In the genomic region with DNA sequence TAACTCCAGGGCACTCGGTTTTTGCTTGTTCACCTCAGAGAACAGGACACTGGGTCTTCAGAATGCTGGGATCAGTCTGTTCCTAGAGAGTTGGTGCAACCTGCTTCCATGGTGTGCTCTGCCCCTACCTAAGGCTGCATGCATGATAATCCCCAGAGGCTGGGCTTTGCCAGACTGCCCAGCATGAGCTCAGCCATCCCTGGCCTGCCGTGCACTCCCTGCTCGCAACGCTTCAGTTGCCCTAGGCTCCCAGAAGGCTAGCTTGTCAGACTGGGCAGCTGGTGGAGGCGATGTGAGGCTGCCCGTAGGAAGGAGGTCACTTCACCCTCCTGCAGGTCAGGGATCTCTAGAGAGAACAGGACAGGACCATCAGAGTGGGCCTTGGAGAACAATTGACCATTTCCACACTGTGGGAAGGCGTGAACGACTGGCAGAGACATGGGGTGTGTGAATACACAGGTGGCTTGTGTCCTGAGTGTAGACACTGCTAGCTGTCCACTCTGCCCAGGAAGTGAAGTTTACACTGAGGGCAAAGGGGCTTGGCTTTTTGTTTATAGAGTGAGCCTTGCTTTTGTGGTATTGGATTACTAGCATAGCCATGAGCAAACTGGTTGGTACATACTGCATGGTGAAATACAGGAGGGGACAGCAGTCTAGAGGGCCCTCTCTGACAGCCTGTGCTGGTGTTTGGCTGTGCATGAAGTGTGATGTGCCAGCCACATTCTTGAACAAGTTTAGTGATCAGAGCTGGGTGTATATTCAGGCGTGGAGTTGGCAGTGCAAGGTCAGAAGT, we compare ENCODE assay signal across 13 mouse cellular contexts. TPM values are rescaled to one million over a fixed set of nuclear protein-coding genes. Genes with fewer than 3 reads are reported as not detected.
DNase-seq lines count a peak whose midpoint lies in the region; ATAC-seq and TF ChIP-seq lines count a peak whose summit lies in the region.
"Had no signal": no experiment of that assay in that cellular context is flagged by ENCODE, and none has a peak within 500 bp of the region (broad histone marks: within the 10 kb centered on the region; RNA-seq: fewer than 3 reads in every experiment).

No protein-coding gene starts in this region.

- H3K9me3 ChIP-seq in heart, embryonic 16.5 days (replicated peaks; ENCODE audit: control insufficient read depth, low read length), result no peaks in the 10 kb centered on the region
- no peaks in the 10 kb centered on the region for H3K9me3 ChIP-seq in G1E (replicated peaks)
- H3K9me3 ChIP-seq in MEL (replicated peaks; ENCODE audit: insufficient read depth, low read length), result no peaks in the 10 kb centered on the region
- H3K9me3 ChIP-seq in forebrain, embryonic 13.5 days (replicated peaks), result no peaks in the 10 kb centered on the region
- H3K9me3 ChIP-seq: limb, embryonic 15.5 days had no signal

- no peak for DNase-seq in heart, postnatal 4 days
- no peak for DNase-seq in G1E (ENCODE audit: low spot score)
- DNase-seq in MEL (ENCODE audit: low read depth, low spot score), result no peak
- peak; percentile 68 to 81 for DNase-seq in kidney, postnatal 4 days
- no peak for DNase-seq in embryo, embryonic 9.5 days (ENCODE audit: extremely low spot score)
- DNase-seq in adrenal gland, adult 2 months, result no peak
- DNase-seq: embryo, embryonic 11 days; thymus, postnatal 25 days had no signal

- peaks cover 67% of the 10 kb centered on the region for H3K79me2 ChIP-seq in MEL (ENCODE audit: control insufficient read depth, insufficient read depth, low read length, poor library complexity)

- no peak overlapping the region for H3K4me2 ChIP-seq in heart, embryonic 16.5 days (ENCODE audit: low read depth, low read length)
- H3K4me2 ChIP-seq in forebrain, embryonic 13.5 days, result no peak overlapping the region
- H3K4me2 ChIP-seq: hindbrain, embryonic 14.5 days; limb, embryonic 15.5 days had no signal

- H3K4me1 ChIP-seq in heart, embryonic 16.5 days (ENCODE audit: control insufficient read depth, insufficient read depth, low read length), result peaks cover 59% of the 10 kb centered on the region
- H3K4me1 ChIP-seq in G1E (ENCODE audit: insufficient read depth, low read depth, low read length) (peaks cover 97% of the 10 kb centered on the region), MEL (ENCODE audit: control insufficient read depth in 1 of 2, insufficient read depth in 2 of 2, low read length in 2 of 2) (peaks cover 20 to 59% of the 10 kb centered on the region in 2 experiments; a peak in 3 of 4 replicates)
- no peaks in the 10 kb centered on the region for H3K4me1 ChIP-seq in forebrain, embryonic 13.5 days

- no peak for TF ChIP-seq POLR2A in MEL (IDR thresholded peaks at IDR 0.05; ENCODE audit: control insufficient read depth in 1 of 2, insufficient read depth in 1 of 2, low read depth in 1 of 2, low read length in 2 of 2, poor library complexity in 1 of 2)

- no peak overlapping the region for H3K9ac ChIP-seq in heart, embryonic 16.5 days (ENCODE audit: low read length)
- H3K9ac ChIP-seq in MEL (ENCODE audit: control insufficient read depth, low read depth, low read length, poor library complexity, severe bottlenecking), result peak overlapping the region; percentile 92
- no peak overlapping the region for H3K9ac ChIP-seq in forebrain, embryonic 13.5 days
- H3K9ac ChIP-seq: hindbrain, embryonic 14.5 days; limb, embryonic 15.5 days had no signal

- 0 out of 2 replicates have a peak overlapping the region, but pooled peaks have one; percentile 5 for H3K27ac ChIP-seq in heart, embryonic 16.5 days (ENCODE audit: low read length)
- H3K27ac ChIP-seq in MEL (ENCODE audit: control insufficient read depth, low read depth, low read length), result peak overlapping the region; percentile 98
- no peak overlapping the region for H3K27ac ChIP-seq in forebrain, embryonic 13.5 days
- H3K27ac ChIP-seq: hindbrain, embryonic 14.5 days; limb, embryonic 15.5 days had no signal

- no peak for TF ChIP-seq RAD21 in MEL (IDR thresholded peaks at IDR 0.05; ENCODE audit: low read depth, low read length)

- TF ChIP-seq CTCF in G1E (IDR thresholded peaks at IDR 0.05; ENCODE audit: low read depth, low read length) (no peak), MEL (IDR thresholded peaks at IDR 0.05 in 2 of 3, conservative IDR thresholded peaks at IDR 0.05 in 1 of 3; ENCODE audit: control insufficient read depth in 1 of 3, insufficient read depth in 1 of 3, low read depth in 2 of 3, low read length in 3 of 3, poor library complexity in 1 of 3, severe bottlenecking in 1 of 3) (no peak)

- WGBS in heart, embryonic 16.5 days, result 60% methylated on average over 9 of the region's 9 CpGs
- 46% methylated on average over 9 of the region's 9 CpGs for WGBS in forebrain, embryonic 13.5 days

- no peaks in the 10 kb centered on the region for H3K27me3 ChIP-seq in heart, embryonic 16.5 days (ENCODE audit: control insufficient read depth, insufficient read depth, low read length)
- H3K27me3 ChIP-seq in G1E (ENCODE audit: insufficient read depth, low read length), result no peaks in the 10 kb centered on the region
- H3K27me3 ChIP-seq in MEL (ENCODE audit: control insufficient read depth in 1 of 2, insufficient read depth in 2 of 2, low read length in 2 of 2), result no peaks in the 10 kb centered on the region
- H3K27me3 ChIP-seq in forebrain, embryonic 13.5 days, result no peaks in the 10 kb centered on the region
- H3K27me3 ChIP-seq: limb, embryonic 15.5 days had no signal

- H3K4me3 ChIP-seq in heart, embryonic 16.5 days (ENCODE audit: low read length), result no peak overlapping the region
- H3K4me3 ChIP-seq in G1E (ENCODE audit: low read depth, low read length), result peak overlapping the region; percentile 83
- H3K4me3 ChIP-seq in MEL (ENCODE audit: control insufficient read depth in 1 of 2, insufficient read depth in 1 of 2, low read depth in 2 of 2, low read length in 2 of 2), result peak overlapping the region; percentile 59 to 61
- H3K4me3 ChIP-seq in forebrain, embryonic 13.5 days, result no peak overlapping the region
- H3K4me3 ChIP-seq: limb, embryonic 15.5 days had no signal

- no peaks in the 10 kb centered on the region for H3K36me3 ChIP-seq in heart, embryonic 16.5 days (ENCODE audit: control insufficient read depth, insufficient read depth)
- peaks cover 77% of the 10 kb centered on the region for H3K36me3 ChIP-seq in G1E (replicated peaks)
- peaks cover 3 to 40% of the 10 kb centered on the region in 2 experiments for H3K36me3 ChIP-seq in MEL (ENCODE audit: control insufficient read depth in 1 of 2, insufficient read depth in 2 of 2, low read length in 2 of 2)
- H3K36me3 ChIP-seq in forebrain, embryonic 13.5 days (ENCODE audit: poor library complexity, severe bottlenecking), result no peaks in the 10 kb centered on the region
- H3K36me3 ChIP-seq: limb, embryonic 15.5 days had no signal

- no peak for ATAC-seq in heart, embryonic 16.5 days (replicated peaks; ENCODE audit: extremely low read depth, insufficient read depth, low FRiP score)
- no peak for ATAC-seq in G1E (ENCODE audit: extremely low read depth, insufficient number of reproducible peaks, low FRiP score, poor library complexity, severe bottlenecking)
- ATAC-seq in forebrain, embryonic 13.5 days, result no peak
- ATAC-seq: activated CD4-positive, CD25-positive, alpha-beta regulatory T cell, adult 4 months had no signal

- no peak for TF ChIP-seq EP300 in MEL (IDR thresholded peaks at IDR 0.05; ENCODE audit: low read depth in 1 of 2, low read length in 2 of 2)

TF ChIP-seq in MEL, 35 proteins besides CTCF, POLR2A, EP300 and RAD21:
- TF ChIP-seq NELFE (IDR thresholded peaks at IDR 0.05; ENCODE audit: low read depth, low read length) (no peak; the same call in 1 of the 2 replicates), POLR2AphosphoS2 (IDR thresholded peaks at IDR 0.05; ENCODE audit: low read length) (no peak), MYC (IDR thresholded peaks at IDR 0.05; ENCODE audit: low read depth, low read length) (no peak), ZNF384 (IDR thresholded peaks at IDR 0.05; ENCODE audit: low read depth, low read length) (no peak), CHD1 (IDR thresholded peaks at IDR 0.05; ENCODE audit: low read depth, low read length) (no peak), HCFC1 (IDR thresholded peaks at IDR 0.05; ENCODE audit: low read depth, low read length) (no peak), SIN3A (IDR thresholded peaks at IDR 0.05; ENCODE audit: low read length) (peak; percentile 53; the same call in 1 of the 2 replicates), ZC3H11A (IDR thresholded peaks at IDR 0.05; ENCODE audit: low read depth, low read length) (no peak)

RNA-seq across cellular contexts. Expression of a gene that starts 16.5 kb away (rescaled TPM):
- polyA plus RNA-seq in heart, embryonic 16.5 days (2015; fragmentation: Nextera tagmentation; extraction: Ambion mirVana), result 10.0 and 11.9 TPM in 2 replicates
- total RNA-seq in heart, postnatal 4 days (2021), result 10 to 100 TPM; 19.4 to 19.8 TPM
- total RNA-seq in G1E (2014; fragmentation: Nextera tagmentation) (51.0 and 55.7 TPM in 2 replicates), G1E (2017) (47.7 and 50.2 TPM in 2 replicates), MEL (2012; rRNA removed) (54.7 and 65.8 TPM in 2 replicates)
- polyA plus RNA-seq in G1E (2012) (84.7 and 85.1 TPM in 2 replicates), MEL (2012; ENCODE audit: insufficient read depth in 1 of 2, insufficient read length in 2 of 2, low read depth in 1 of 2, low replicate concordance in 2 of 2, missing spikeins in 1 of 2) (10 to 100 TPM in 1 of 2 experiments, not detected in 1; 70.4 TPM)
- polyA plus RNA-seq in forebrain, embryonic 13.5 days (2015; fragmentation: Nextera tagmentation; extraction: Ambion mirVana), result 1.7 and 1.9 TPM in 2 replicates
- 10 to 100 TPM; 29.1 to 30.2 TPM for total RNA-seq in adrenal gland, adult 2 months (2021)
- polyA plus RNA-seq in adrenal gland, adult 2 months (2012; rRNA removed), result 52.0 and 62.7 TPM in 2 replicates

Comparison
In these comparisons a context has a peak if more than half of its experiments do, and no peak if none do; other contexts are left out.
1. H3K4me3 ChIP-seq: peak in G1E (single experiment) and MEL (2 of 2); none in heart, embryonic 16.5 days (single experiment) and forebrain, embryonic 13.5 days (single experiment).
2. DNase-seq: peak in kidney, postnatal 4 days (2 of 2); none in heart, postnatal 4 days (single experiment), G1E (single experiment), MEL (single experiment), embryo, embryonic 9.5 days (single experiment) and adrenal gland, adult 2 months (single experiment).